Mouse (Mus musculus): Measurements from ENCODE around the gene Sez6l2. TPM values are rescaled to one million over a fixed set of nuclear protein-coding genes. Genes with fewer than 3 reads are reported as not detected.

Gene Sez6l2
- total RNA-seq (2021) = 54.2 and 62.2 TPM in 2 replicates
- long read RNA-seq, experiment 1, transcript Sez6l2-202 (18 exons, 3,595 nt) = major isoform, 6 of 86 reads
- long read RNA-seq, experiment 1, partial matches to known transcripts = 71 of 86 reads
- long read RNA-seq, experiment 1, other reads (novel, unspliced or antisense) = 8 of 86 reads
- long read RNA-seq, experiment 2, partial matches to known transcripts = 38 of 42 reads
- long read RNA-seq, experiment 2, other reads (novel, unspliced or antisense) = 0 of 42 reads

- peak; percentile 96 for DNase-seq
These were observed at the start of gene Sez6l2 for GRCm38 (mm10) chr7:126949793-126950646. Sez6l2 (plus strand) TSS chr7:126950563.

GRCm38 (mm10) chr7:126905590-126905989 lies 44.8 kb upstream of the Sez6l2 start:
- DNase-seq = no peak

- DNase-seq = no peak
These were observed 35.5 kb upstream of the Sez6l2 start for GRCm38 (mm10) chr7:126914844-126915243.

- peak; percentile 29 for DNase-seq
These were observed 32.0 kb upstream of the Sez6l2 start for GRCm38 (mm10) chr7:126918356-126918755.

- peak; percentile 37 for DNase-seq
These were observed 30.4 kb upstream of the Sez6l2 start for GRCm38 (mm10) chr7:126919973-126920372.

GRCm38 (mm10) chr7:126921563-126921962 lies 28.8 kb upstream of the Sez6l2 start:
- no peak for DNase-seq

GRCm38 (mm10) chr7:126922624-126923060 lies 27.7 kb upstream of the Sez6l2 start, which contains the start of gene Tmem219:
Tmem219 (minus strand) TSS chr7:126922917.
- peak; percentile 58 for DNase-seq

- DNase-seq = no peak
These were observed 26.4 kb upstream of the Sez6l2 start for GRCm38 (mm10) chr7:126923999-126924398.

- DNase-seq = no peak
These were observed 24.1 kb upstream of the Sez6l2 start for GRCm38 (mm10) chr7:126926299-126926698.

- peak; percentile 97 for DNase-seq
These were observed 21.9 kb upstream of the Sez6l2 start, which contains the start of gene Kctd13 for GRCm38 (mm10) chr7:126928384-126929037. Kctd13 (plus strand) TSS chr7:126928879.

- peak; percentile 59 for DNase-seq
These were observed 21.3 kb upstream of the Sez6l2 start for GRCm38 (mm10) chr7:126929046-126929445.

- no peak for DNase-seq
These were observed 17.7 kb upstream of the Sez6l2 start for GRCm38 (mm10) chr7:126932652-126933051.

GRCm38 (mm10) chr7:126941171-126941570 lies 9.2 kb upstream of the Sez6l2 start:
- no peak for DNase-seq

GRCm38 (mm10) chr7:126941801-126942200 lies 8.6 kb upstream of the Sez6l2 start:
- DNase-seq = no peak

GRCm38 (mm10) chr7:126946530-126946929 lies 3.8 kb upstream of the Sez6l2 start:
- DNase-seq = peak; percentile 67

- no peak for DNase-seq
These were observed 1.7 kb upstream of the Sez6l2 start for GRCm38 (mm10) chr7:126948626-126949025.

GRCm38 (mm10) chr7:126949403-126949792 lies 965 bp upstream of the Sez6l2 start, which contains the start of gene Asphd1:
Asphd1 (minus strand) TSS chr7:126949582.
- no peak for DNase-seq

GRCm38 (mm10) chr7:126950647-126951615 lies 568 bp downstream of the Sez6l2 start:
- DNase-seq = no peak

GRCm38 (mm10) chr7:126951741-126952140 lies 1.4 kb downstream of the Sez6l2 start:
- DNase-seq = no peak

- DNase-seq = no peak
These were observed 2.3 kb downstream of the Sez6l2 start for GRCm38 (mm10) chr7:126952646-126953045.

- no peak for DNase-seq
These were observed 4.8 kb downstream of the Sez6l2 start for GRCm38 (mm10) chr7:126955125-126955524.
